10 mouse cellular contexts compared by ENCODE assay signal in genomic region chr8:93095376-93095775, GRCm38 (mm10). TPM values are rescaled to one million over a fixed set of nuclear protein-coding genes. Genes with fewer than 3 reads are reported as not detected.
DNase-seq lines count a peak whose midpoint lies in the region; ATAC-seq lines count a peak whose summit lies in the region.
"Had no signal": no experiment of that assay in that cellular context is flagged by ENCODE, and none has a peak within 500 bp of the region (broad histone marks: within the 10 kb centered on the region; RNA-seq: fewer than 3 reads in every experiment).

No protein-coding gene starts in this region.

- H3K36me3 ChIP-seq in heart, embryonic 10.5 days: no peaks in the 10 kb centered on the region

- H3K9me3 ChIP-seq in heart, embryonic 10.5 days: no peaks in the 10 kb centered on the region
- H3K9me3 ChIP-seq: megakaryocyte, embryonic 14.5 days had no signal

- no peak for ATAC-seq in erythroblast, adult 5-6 weeks (replicated peaks; ENCODE audit: low FRiP score, poor library complexity, severe bottlenecking)

- no peak overlapping the region for H3K4me3 ChIP-seq in heart, embryonic 10.5 days
- H3K4me3 ChIP-seq: megakaryocyte, embryonic 14.5 days had no signal

- DNase-seq in gastrocnemius, adult 18-20 months (ENCODE audit: low spot score): peak; percentile 20
- no peak for DNase-seq in gastrocnemius, adult 8-10 months (ENCODE audit: low spot score in 2 of 2)
- peak; percentile 57 for DNase-seq in 3T3-L1 (ENCODE audit: low read depth, low spot score)
- peak; percentile 14 to 46 for DNase-seq in adrenal gland, postnatal 36 days
- peak; percentile 76 for DNase-seq in heart, embryonic 10.5 days (ENCODE audit: low spot score)
- peak; percentile 8 to 36 for DNase-seq in layer of hippocampus, postnatal 14 days (ENCODE audit: low spot score in 2 of 2)
- peak; percentile 81 for DNase-seq in retina, postnatal 1 day

- H3K27ac ChIP-seq in heart, embryonic 10.5 days: no peak overlapping the region

- no peaks in the 10 kb centered on the region for H3K4me1 ChIP-seq in heart, embryonic 10.5 days
- H3K4me1 ChIP-seq: megakaryocyte, embryonic 14.5 days had no signal

- H3K27me3 ChIP-seq in heart, embryonic 10.5 days (ENCODE audit: insufficient read depth, poor library complexity, severe bottlenecking): no peaks in the 10 kb centered on the region
- H3K27me3 ChIP-seq: megakaryocyte, embryonic 14.5 days had no signal

RNA-seq across cellular contexts. Expression of gene Ces1b, which starts 15.6 kb away (rescaled TPM):
- total RNA-seq in gastrocnemius, adult 18-20 months (2021): under 1 TPM in 1 of 2 experiments, not detected in 1; 0.12 TPM
- not detected for total RNA-seq in gastrocnemius, adult 8-10 months (2022)
- not detected for total RNA-seq in adrenal gland, postnatal 36 days (2021)
- polyA plus RNA-seq in heart, embryonic 10.5 days (2016; fragmentation: Nextera tagmentation; extraction: Ambion mirVana): not detected in 2 replicates
- total RNA-seq in layer of hippocampus, postnatal 14 days (2021): not detected
- not detected in 2 replicates for total RNA-seq in erythroblast, adult 5-6 weeks (2015; ENCODE audit: low replicate concordance)
- total RNA-seq in erythroblast, adult 5-6 weeks (2017; ENCODE audit: low replicate concordance): not detected in 2 replicates

RNA-seq across cellular contexts. Expression of gene Ces1c, which starts 35.7 kb away (rescaled TPM):
- total RNA-seq in gastrocnemius, adult 18-20 months (2021): under 1 TPM in 1 of 2 experiments, not detected in 1; 0.76 TPM
- total RNA-seq in gastrocnemius, adult 8-10 months (2022): under 1 TPM in 1 of 4 experiments, not detected in 3; 0.86 TPM
- total RNA-seq in adrenal gland, postnatal 36 days (2021): under 1 TPM in 1 of 2 experiments, not detected in 1; 0.76 TPM
- polyA plus RNA-seq in heart, embryonic 10.5 days (2016; fragmentation: Nextera tagmentation; extraction: Ambion mirVana): not detected in 2 replicates
- total RNA-seq in layer of hippocampus, postnatal 14 days (2021): not detected
- total RNA-seq in erythroblast, adult 5-6 weeks (2015; ENCODE audit: low replicate concordance): not detected in 2 replicates
- total RNA-seq in erythroblast, adult 5-6 weeks (2017; ENCODE audit: low replicate concordance): not detected in 2 replicates
- polyA plus RNA-seq: gonadal fat pad, adult 2 months had no signal

RNA-seq across cellular contexts. Expression of gene Ces1a, which starts 47.4 kb away (rescaled TPM):
- not detected for total RNA-seq in gastrocnemius, adult 18-20 months (2021)
- total RNA-seq in gastrocnemius, adult 8-10 months (2022): not detected
- not detected for total RNA-seq in adrenal gland, postnatal 36 days (2021)
- 0.16 TPM in 1 of 2 replicates, not detected in the other for polyA plus RNA-seq in heart, embryonic 10.5 days (2016; fragmentation: Nextera tagmentation; extraction: Ambion mirVana)
- total RNA-seq in layer of hippocampus, postnatal 14 days (2021): not detected
- not detected in 2 replicates for total RNA-seq in erythroblast, adult 5-6 weeks (2015; ENCODE audit: low replicate concordance)
- total RNA-seq in erythroblast, adult 5-6 weeks (2017; ENCODE audit: low replicate concordance): not detected in 2 replicates
- polyA plus RNA-seq: gonadal fat pad, adult 2 months had no signal

Comparison
In these comparisons a context has a peak if more than half of its experiments do, and no peak if none do; other contexts are left out.
1. DNase-seq: peak in gastrocnemius, adult 18-20 months (single experiment), 3T3-L1 (single experiment), adrenal gland, postnatal 36 days (2 of 2), heart, embryonic 10.5 days (single experiment), layer of hippocampus, postnatal 14 days (2 of 2) and retina, postnatal 1 day (single experiment); none in gastrocnemius, adult 8-10 months (0 of 2).